Comparison of ENCODE assay signal across 24 mouse cellular contexts in the genomic region with DNA sequence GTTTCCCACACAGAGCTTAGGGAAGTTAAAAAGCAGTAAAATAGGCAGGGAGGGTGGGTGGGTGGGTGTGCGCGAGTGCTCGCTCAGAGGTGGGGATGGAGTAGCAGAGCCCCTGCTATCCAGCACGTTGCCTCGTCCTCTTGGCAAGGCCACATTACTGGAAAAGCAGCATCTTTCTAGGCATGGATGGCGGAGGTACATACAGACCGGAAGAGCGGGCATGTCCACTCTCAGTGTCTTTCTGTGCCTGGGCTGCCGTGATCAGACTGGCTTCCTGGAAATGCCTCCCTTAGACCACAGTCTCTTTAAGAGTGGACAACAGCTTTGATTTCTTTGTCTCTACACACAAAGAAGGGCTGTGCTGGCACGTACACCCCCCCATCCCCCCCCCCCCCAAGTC. TPM values are rescaled to one million over a fixed set of nuclear protein-coding genes. Genes with fewer than 3 reads are reported as not detected.
DNase-seq lines count a peak whose midpoint lies in the region; ATAC-seq and TF ChIP-seq lines count a peak whose summit lies in the region.
"Had no signal": no experiment of that assay in that cellular context is flagged by ENCODE, and none has a peak within 500 bp of the region (broad histone marks: within the 10 kb centered on the region; RNA-seq: fewer than 3 reads in every experiment).

No protein-coding gene starts in this region.

- H3K9ac ChIP-seq in hindbrain, embryonic 14.5 days, result no peak overlapping the region
- no peak overlapping the region for H3K9ac ChIP-seq in hindbrain, embryonic 11.5 days (ENCODE audit: low read depth, low read length)
- no peak overlapping the region for H3K9ac ChIP-seq in midbrain, embryonic 16.5 days (ENCODE audit: low read depth, low read length)
- no peak overlapping the region for H3K9ac ChIP-seq in midbrain, embryonic 15.5 days
- H3K9ac ChIP-seq: embryonic facial prominence, embryonic 13.5 days; forebrain, embryonic 13.5 days; intestine, embryonic 15.5 days had no signal

- H3K4me3 ChIP-seq in cerebellum, adult 2 months (replicated peaks; ENCODE audit: insufficient read depth, low read depth, low read length), result no peak overlapping the region
- H3K4me3 ChIP-seq in hindbrain, embryonic 14.5 days (replicated peaks; ENCODE audit: low read length), result no peak overlapping the region
- no peak overlapping the region for H3K4me3 ChIP-seq in hindbrain, embryonic 11.5 days (ENCODE audit: low read depth, low read length)
- H3K4me3 ChIP-seq in midbrain, embryonic 16.5 days (ENCODE audit: low read depth, low read length), result no peak overlapping the region
- H3K4me3 ChIP-seq in midbrain, embryonic 15.5 days, result no peak overlapping the region
- H3K4me3 ChIP-seq: embryonic facial prominence, embryonic 10.5 days; embryonic facial prominence, embryonic 13.5 days; erythroblast, embryonic 14.5 days; forebrain, embryonic 13.5 days; gastrocnemius, adult 2 months; intestine, embryonic 15.5 days had no signal

- H3K27me3 ChIP-seq in cerebellum, adult 2 months (ENCODE audit: control insufficient read depth, insufficient read depth, low read length), result no peaks in the 10 kb centered on the region; the same call in 1 of the 2 replicates
- no peaks in the 10 kb centered on the region for H3K27me3 ChIP-seq in hindbrain, embryonic 14.5 days (ENCODE audit: control insufficient read depth, insufficient read depth, low read length)
- H3K27me3 ChIP-seq in hindbrain, embryonic 11.5 days (ENCODE audit: control insufficient read depth, insufficient read depth, low read length), result no peaks in the 10 kb centered on the region
- H3K27me3 ChIP-seq in midbrain, embryonic 16.5 days (ENCODE audit: control insufficient read depth, insufficient read depth, low read depth, low read length), result no peaks in the 10 kb centered on the region
- H3K27me3 ChIP-seq in midbrain, embryonic 15.5 days (replicated peaks), result no peaks in the 10 kb centered on the region
- H3K27me3 ChIP-seq: CH12.LX; embryonic facial prominence, embryonic 13.5 days; forebrain, embryonic 13.5 days; intestine, embryonic 15.5 days had no signal

- H3K27ac ChIP-seq in cerebellum, adult 2 months (ENCODE audit: insufficient read depth, low read length), result no peak overlapping the region
- peak overlapping the region; percentile 43; the same call in 1 of the 2 replicates for H3K27ac ChIP-seq in hindbrain, embryonic 14.5 days
- no peak overlapping the region for H3K27ac ChIP-seq in hindbrain, embryonic 11.5 days (ENCODE audit: low read depth, low read length)
- H3K27ac ChIP-seq in midbrain, embryonic 16.5 days (ENCODE audit: low read length), result no peak overlapping the region
- no peak overlapping the region for H3K27ac ChIP-seq in midbrain, embryonic 15.5 days
- H3K27ac ChIP-seq: embryonic facial prominence, embryonic 10.5 days; embryonic facial prominence, embryonic 13.5 days; forebrain, embryonic 13.5 days; gastrocnemius, adult 2 months; intestine, embryonic 15.5 days had no signal

- H3K4me2 ChIP-seq in hindbrain, embryonic 14.5 days (replicated peaks), result no peak overlapping the region
- H3K4me2 ChIP-seq in hindbrain, embryonic 11.5 days (replicated peaks; ENCODE audit: low read depth, low read length), result no peak overlapping the region
- no peak overlapping the region for H3K4me2 ChIP-seq in midbrain, embryonic 16.5 days (ENCODE audit: low read length)
- H3K4me2 ChIP-seq in midbrain, embryonic 15.5 days, result no peak overlapping the region
- H3K4me2 ChIP-seq: embryonic facial prominence, embryonic 13.5 days; forebrain, embryonic 13.5 days; heart, embryonic 11.5 days; intestine, embryonic 15.5 days had no signal

- no peaks in the 10 kb centered on the region for H3K9me3 ChIP-seq in hindbrain, embryonic 14.5 days (ENCODE audit: control insufficient read depth, low read length)
- H3K9me3 ChIP-seq in hindbrain, embryonic 11.5 days (ENCODE audit: control insufficient read depth, low read length), result no peaks in the 10 kb centered on the region
- no peaks in the 10 kb centered on the region for H3K9me3 ChIP-seq in midbrain, embryonic 16.5 days (replicated peaks; ENCODE audit: control insufficient read depth, low read length, poor library complexity, severe bottlenecking)
- H3K9me3 ChIP-seq in midbrain, embryonic 15.5 days, result no peaks in the 10 kb centered on the region
- H3K9me3 ChIP-seq: embryonic facial prominence, embryonic 10.5 days; embryonic facial prominence, embryonic 13.5 days; forebrain, embryonic 13.5 days; G1E; intestine, embryonic 15.5 days had no signal

- 18% methylated on average over 10 of the region's 10 CpGs for WGBS in cerebellum, adult 2 months
- 78% methylated on average over 10 of the region's 10 CpGs for WGBS in hindbrain, embryonic 14.5 days
- WGBS in hindbrain, embryonic 11.5 days, result 86% methylated on average over 10 of the region's 10 CpGs
- 75% methylated on average over 10 of the region's 10 CpGs for WGBS in midbrain, embryonic 16.5 days
- WGBS in midbrain, embryonic 15.5 days, result 77% methylated on average over 10 of the region's 10 CpGs

- DNase-seq in cerebellum, postnatal 14 days, result peak; percentile 32 to 35
- no peak for DNase-seq in cerebellum, adult 2 months
- DNase-seq in hindbrain, embryonic 14.5 days (ENCODE audit: low spot score), result no peak
- no peak for DNase-seq in hindbrain, embryonic 11.5 days (ENCODE audit: low spot score)
- DNase-seq: adrenal gland, adult 2 months; adrenal gland, postnatal 14 days; B cell, adult 2 months; embryo, embryonic 11 days; gastrocnemius, adult 2 months; gastrocnemius, postnatal 14 days; heart, adult 11 months; kidney, adult 11 months had no signal

- no peak for TF ChIP-seq POLR2A in cerebellum, adult 2 months (IDR thresholded peaks at IDR 0.05; ENCODE audit: borderline replicate concordance, insufficient read depth, low read length)

- no peaks in the 10 kb centered on the region for H3K36me3 ChIP-seq in hindbrain, embryonic 14.5 days (replicated peaks; ENCODE audit: control insufficient read depth, insufficient read depth)
- no peaks in the 10 kb centered on the region for H3K36me3 ChIP-seq in hindbrain, embryonic 11.5 days (ENCODE audit: control insufficient read depth, insufficient read depth, low read length)
- H3K36me3 ChIP-seq in midbrain, embryonic 16.5 days (ENCODE audit: control insufficient read depth, insufficient read depth, low read length), result no peaks in the 10 kb centered on the region
- no peaks in the 10 kb centered on the region for H3K36me3 ChIP-seq in midbrain, embryonic 15.5 days (replicated peaks)
- H3K36me3 ChIP-seq: G1E had no signal

- no peak for ATAC-seq in hindbrain, embryonic 14.5 days (ENCODE audit: low FRiP score)
- ATAC-seq in hindbrain, embryonic 11.5 days (ENCODE audit: low FRiP score), result no peak
- ATAC-seq in midbrain, embryonic 16.5 days, result 0 out of 2 replicates have a peak, but pooled peaks have one; percentile 54
- ATAC-seq in midbrain, embryonic 15.5 days (replicated peaks), result no peak
- no peak for ATAC-seq in activated CD4-positive, CD25-positive, alpha-beta regulatory T cell, adult 4 months
- ATAC-seq: forebrain, embryonic 13.5 days; intestine, embryonic 15.5 days; Patski had no signal

- TF ChIP-seq CTCF in cerebellum, adult 2 months (IDR thresholded peaks at IDR 0.05; ENCODE audit: borderline replicate concordance, insufficient read depth, low read depth, low read length), result no peak

- peaks cover 6% of the 10 kb centered on the region; the same call in 1 of the 2 replicates for H3K4me1 ChIP-seq in cerebellum, adult 2 months (ENCODE audit: control insufficient read depth, insufficient read depth, low read length)
- H3K4me1 ChIP-seq in hindbrain, embryonic 14.5 days (replicated peaks; ENCODE audit: control insufficient read depth, insufficient read depth, low read length), result peaks cover 6% of the 10 kb centered on the region; the same call in 1 of the 2 replicates
- no peaks in the 10 kb centered on the region for H3K4me1 ChIP-seq in hindbrain, embryonic 11.5 days (replicated peaks; ENCODE audit: control insufficient read depth, insufficient read depth, low read length)
- H3K4me1 ChIP-seq in midbrain, embryonic 16.5 days (ENCODE audit: control insufficient read depth, insufficient read depth, low read length), result no peaks in the 10 kb centered on the region
- peaks cover 3% of the 10 kb centered on the region; the same call in 1 of the 2 replicates for H3K4me1 ChIP-seq in midbrain, embryonic 15.5 days
- H3K4me1 ChIP-seq: embryonic facial prominence, embryonic 10.5 days; intestine, embryonic 15.5 days had no signal

RNA-seq across cellular contexts. Expression of a gene that starts 27.2 kb away (rescaled TPM):
- polyA plus RNA-seq in cerebellum, adult 2 months (2012; rRNA removed), result 8.6 and 9.0 TPM in 2 replicates
- polyA plus RNA-seq in hindbrain, embryonic 14.5 days (2014; fragmentation: Nextera tagmentation; extraction: Ambion mirVana), result 24.1 and 26.1 TPM in 2 replicates
- polyA plus RNA-seq in hindbrain, embryonic 11.5 days (2014; fragmentation: Nextera tagmentation; extraction: Ambion mirVana), result 26.5 and 29.3 TPM in 2 replicates
- 12.7 and 15.2 TPM in 2 replicates for polyA plus RNA-seq in midbrain, embryonic 16.5 days (2015; fragmentation: Nextera tagmentation; extraction: Ambion mirVana)
- 11.1 and 11.3 TPM in 2 replicates for polyA plus RNA-seq in midbrain, embryonic 15.5 days (2015; fragmentation: Nextera tagmentation; extraction: Ambion mirVana)
- not detected for polyA plus RNA-seq in activated CD4-positive, CD25-positive, alpha-beta regulatory T cell, adult 4 months (2017; shearing (Covaris generic))
- polyA plus RNA-seq: erythroblast, embryonic 14.5 days; G1E had no signal

Comparison
In these comparisons a context has a peak if more than half of its experiments do, and no peak if none do; other contexts are left out.
1. DNase-seq: peak in cerebellum, postnatal 14 days (2 of 2); none in cerebellum, adult 2 months (0 of 2), hindbrain, embryonic 14.5 days (single experiment) and hindbrain, embryonic 11.5 days (single experiment).